Mouse (Mus musculus): ENCODE results near the gene Dnaja4. TPM values are rescaled to one million over a fixed set of nuclear protein-coding genes. Genes with fewer than 3 reads are reported as not detected.
A peak's percentile ranks its signal among the peaks of the same experiment; 100 is the strongest.

The Dnaja4 gene
- 2.3 and 3.1 TPM in 2 replicates for polyA plus RNA-seq (2014; fragmentation: Nextera tagmentation; extraction: Ambion mirVana)

DNA sequence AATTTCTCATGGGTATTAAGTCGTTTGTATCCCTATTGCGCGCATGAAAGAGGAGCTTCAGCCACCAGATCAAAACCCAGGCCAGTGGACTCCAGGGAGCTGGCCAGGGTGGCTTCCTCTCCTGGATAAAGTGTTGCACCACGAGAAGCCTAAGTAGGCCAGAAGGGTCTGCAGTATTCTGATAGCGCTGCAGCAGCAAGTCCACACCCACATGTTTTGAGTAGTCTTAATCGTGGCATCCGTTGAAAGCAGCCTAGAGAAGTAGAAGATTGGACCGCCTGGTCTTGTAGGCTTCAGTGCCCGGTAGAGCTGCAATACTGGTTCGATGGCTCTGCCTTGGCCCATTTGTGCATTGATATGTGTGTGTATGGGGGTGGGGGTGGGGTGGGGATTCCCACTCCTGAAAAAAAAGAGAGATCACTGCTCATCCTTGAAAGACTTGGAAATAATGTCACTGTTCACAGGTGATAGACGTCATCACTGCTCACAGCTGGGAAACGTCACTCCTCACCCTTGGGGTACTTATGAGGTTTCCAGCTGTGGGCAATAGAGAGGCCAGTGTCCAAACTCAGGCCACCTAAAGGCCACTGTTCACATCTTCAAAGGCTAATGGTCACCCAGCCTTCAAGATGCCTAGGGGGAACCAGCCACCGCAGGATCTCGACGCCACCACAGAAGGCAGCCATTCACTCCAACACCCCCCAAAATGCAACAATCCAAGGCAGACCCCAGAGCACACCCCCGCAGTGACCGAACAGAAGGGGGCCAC is at the start of gene Dnaja4:
Gene Dnaja4 (plus strand): TSS at position 556 of the 769 bp plus-strand sequence.
- Histone ChIP-seq H3K9ac (ENCODE audit: low read length) (peak within 1 kb of the TSS; percentile 75), H3K27me3 (ENCODE audit: control insufficient read depth, insufficient read depth, low read length) (peaks cover 27% of the 10 kb centered on the region), H3K4me2 (ENCODE audit: low read depth, low read length, severe bottlenecking) (peak within 1 kb of the TSS; percentile 93), H3K9me3 (ENCODE audit: control insufficient read depth, low read length) (no peaks in the 10 kb centered on the region), H3K4me3 (ENCODE audit: low read depth, low read length) (peak within 1 kb of the TSS; percentile 63), H3K36me3 (ENCODE audit: control insufficient read depth, insufficient read depth, low read length) (no peaks in the 10 kb centered on the region), H3K27ac (ENCODE audit: low read depth, low read length) (no peak within 1 kb of the TSS), H3K4me1 (replicated peaks; ENCODE audit: control insufficient read depth, insufficient read depth, low read length) (peaks cover 2% of the 10 kb centered on the region; the same call in 1 of the 2 replicates)
- WGBS, result 69% methylated on average over 17 of the region's 17 CpGs
- peak; percentile 49; the same call in 1 of the 2 replicates for ATAC-seq (replicated peaks; ENCODE audit: low FRiP score)
- no peak for DNase-seq (ENCODE audit: low spot score)

DNA sequence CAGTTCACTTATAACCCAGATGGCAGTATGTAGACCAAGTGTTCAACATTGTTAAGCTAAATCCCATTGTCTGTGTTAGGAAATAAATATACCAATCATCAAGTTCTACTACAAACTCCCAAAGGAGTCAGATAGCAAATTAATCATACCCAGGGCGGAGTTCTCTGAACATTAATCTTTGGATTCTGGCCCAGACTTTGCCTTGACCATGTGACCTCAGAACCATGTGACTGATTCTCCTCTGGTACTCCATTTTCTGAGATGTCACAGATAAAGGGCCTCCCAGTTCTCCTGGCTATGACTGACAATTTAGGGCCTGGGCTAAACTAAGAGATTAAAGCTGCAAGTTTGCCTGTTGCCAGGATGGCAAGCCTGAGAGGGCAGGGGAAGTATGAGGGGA is 49.3 kb upstream of the Dnaja4 start:
- DNase-seq (ENCODE audit: low spot score) (no peak), ATAC-seq (replicated peaks; ENCODE audit: low FRiP score) (no peak)
- no peaks in the 10 kb centered on the region for H3K9me3 ChIP-seq (ENCODE audit: control insufficient read depth, low read length)
- no peak overlapping the region for H3K4me3 ChIP-seq (ENCODE audit: low read depth, low read length)
- 92% methylated on average over 1 of the region's 1 CpGs for WGBS
- no peak overlapping the region for H3K9ac ChIP-seq (ENCODE audit: low read length)
- no peaks in the 10 kb centered on the region for H3K27me3 ChIP-seq (ENCODE audit: control insufficient read depth, insufficient read depth, low read length)
- no peak overlapping the region for H3K27ac ChIP-seq (ENCODE audit: low read depth, low read length)
- H3K4me1 ChIP-seq (replicated peaks; ENCODE audit: control insufficient read depth, insufficient read depth, low read length), result no peaks in the 10 kb centered on the region
- H3K36me3 ChIP-seq (ENCODE audit: control insufficient read depth, insufficient read depth, low read length), result no peaks in the 10 kb centered on the region
- no peak overlapping the region for H3K4me2 ChIP-seq (ENCODE audit: low read depth, low read length, severe bottlenecking)

DNA sequence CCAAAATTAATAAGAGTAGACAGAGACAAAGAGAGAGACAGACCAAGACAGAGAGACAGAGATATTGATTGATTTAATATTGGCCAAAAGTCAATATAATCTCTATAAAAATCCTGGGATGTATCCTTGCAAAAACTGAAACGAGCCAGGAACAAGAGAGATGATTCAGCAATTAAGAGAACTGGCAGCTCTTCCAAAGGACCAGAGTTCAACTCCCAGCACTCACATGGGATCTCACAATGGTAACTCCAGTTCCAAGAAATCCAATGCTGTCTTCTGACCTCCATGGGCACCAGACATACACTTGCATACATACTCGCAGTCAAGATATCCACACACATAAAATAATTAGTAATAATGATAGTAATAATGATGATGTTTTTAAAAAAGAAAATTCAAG is 45.9 kb upstream of the Dnaja4 start:
- Histone ChIP-seq H3K4me3 (ENCODE audit: low read depth, low read length) (no peak overlapping the region), H3K4me2 (ENCODE audit: low read depth, low read length, severe bottlenecking) (no peak overlapping the region), H3K9me3 (ENCODE audit: control insufficient read depth, low read length) (no peaks in the 10 kb centered on the region), H3K9ac (ENCODE audit: low read length) (no peak overlapping the region), H3K4me1 (replicated peaks; ENCODE audit: control insufficient read depth, insufficient read depth, low read length) (no peaks in the 10 kb centered on the region), H3K27me3 (ENCODE audit: control insufficient read depth, insufficient read depth, low read length) (no peaks in the 10 kb centered on the region), H3K36me3 (ENCODE audit: control insufficient read depth, insufficient read depth, low read length) (no peaks in the 10 kb centered on the region), H3K27ac (ENCODE audit: low read depth, low read length) (no peak overlapping the region)
- no peak for ATAC-seq (replicated peaks; ENCODE audit: low FRiP score)
- 88% methylated on average over 2 of the region's 2 CpGs for WGBS
- DNase-seq (ENCODE audit: low spot score), result no peak

DNA sequence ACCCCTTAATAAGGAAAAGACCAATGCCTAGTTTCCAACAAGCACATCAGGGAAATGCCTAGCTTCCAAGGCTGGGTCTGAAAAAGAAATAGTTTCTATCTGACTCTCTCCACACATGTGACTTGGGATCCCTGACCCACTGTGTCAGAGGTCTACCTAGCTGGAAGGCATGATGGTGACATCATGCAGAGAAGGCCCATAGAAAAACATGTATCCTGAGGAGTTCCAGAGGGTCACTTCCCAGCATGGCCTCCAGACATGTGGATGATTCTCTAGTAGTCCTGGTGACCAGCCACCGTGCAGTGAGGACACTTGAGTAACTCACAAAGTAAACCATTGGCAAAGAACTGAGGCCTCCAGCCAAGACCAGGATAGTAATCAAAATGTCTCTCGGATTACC is 42.8 kb upstream of the Dnaja4 start:
- H3K36me3 ChIP-seq (ENCODE audit: control insufficient read depth, insufficient read depth, low read length), result no peaks in the 10 kb centered on the region
- ATAC-seq (replicated peaks; ENCODE audit: low FRiP score) (no peak), DNase-seq (ENCODE audit: low spot score) (no peak)
- H3K9me3 ChIP-seq (ENCODE audit: control insufficient read depth, low read length), result no peaks in the 10 kb centered on the region
- WGBS, result 88% methylated on average over 2 of the region's 2 CpGs
- no peaks in the 10 kb centered on the region for H3K27me3 ChIP-seq (ENCODE audit: control insufficient read depth, insufficient read depth, low read length)
- no peak overlapping the region for H3K9ac ChIP-seq (ENCODE audit: low read length)
- H3K27ac ChIP-seq (ENCODE audit: low read depth, low read length), result no peak overlapping the region
- no peak overlapping the region for H3K4me3 ChIP-seq (ENCODE audit: low read depth, low read length)
- no peaks in the 10 kb centered on the region for H3K4me1 ChIP-seq (replicated peaks; ENCODE audit: control insufficient read depth, insufficient read depth, low read length)
- H3K4me2 ChIP-seq (ENCODE audit: low read depth, low read length, severe bottlenecking), result no peak overlapping the region

DNA sequence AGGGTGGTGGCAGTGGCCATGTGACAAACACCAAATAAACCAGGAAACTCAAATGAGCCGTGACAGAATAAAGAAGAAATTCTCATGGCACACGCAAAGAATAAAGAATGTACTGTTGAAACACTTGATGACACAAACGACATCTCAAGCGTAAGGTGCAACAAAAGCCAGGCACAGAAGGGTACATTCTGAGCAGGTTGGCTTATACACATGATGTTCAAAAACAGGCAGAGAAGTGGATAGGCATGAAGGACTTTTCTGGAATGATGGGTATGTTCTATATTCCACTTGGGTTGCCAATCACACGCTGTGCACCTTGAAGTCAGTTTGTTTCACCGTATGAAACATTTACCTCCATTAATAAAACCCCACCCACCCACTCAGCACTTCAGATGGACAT is 42.3 kb upstream of the Dnaja4 start:
- Histone ChIP-seq H3K9me3 (ENCODE audit: control insufficient read depth, low read length) (no peaks in the 10 kb centered on the region), H3K27ac (ENCODE audit: low read depth, low read length) (no peak overlapping the region), H3K9ac (ENCODE audit: low read length) (no peak overlapping the region), H3K4me1 (replicated peaks; ENCODE audit: control insufficient read depth, insufficient read depth, low read length) (no peaks in the 10 kb centered on the region), H3K4me2 (ENCODE audit: low read depth, low read length, severe bottlenecking) (no peak overlapping the region), H3K27me3 (ENCODE audit: control insufficient read depth, insufficient read depth, low read length) (no peaks in the 10 kb centered on the region), H3K36me3 (ENCODE audit: control insufficient read depth, insufficient read depth, low read length) (no peaks in the 10 kb centered on the region), H3K4me3 (ENCODE audit: low read depth, low read length) (no peak overlapping the region)
- DNase-seq (ENCODE audit: low spot score) (no peak), ATAC-seq (replicated peaks; ENCODE audit: low FRiP score) (no peak)
- 92% methylated on average over 6 of the region's 6 CpGs for WGBS

DNA sequence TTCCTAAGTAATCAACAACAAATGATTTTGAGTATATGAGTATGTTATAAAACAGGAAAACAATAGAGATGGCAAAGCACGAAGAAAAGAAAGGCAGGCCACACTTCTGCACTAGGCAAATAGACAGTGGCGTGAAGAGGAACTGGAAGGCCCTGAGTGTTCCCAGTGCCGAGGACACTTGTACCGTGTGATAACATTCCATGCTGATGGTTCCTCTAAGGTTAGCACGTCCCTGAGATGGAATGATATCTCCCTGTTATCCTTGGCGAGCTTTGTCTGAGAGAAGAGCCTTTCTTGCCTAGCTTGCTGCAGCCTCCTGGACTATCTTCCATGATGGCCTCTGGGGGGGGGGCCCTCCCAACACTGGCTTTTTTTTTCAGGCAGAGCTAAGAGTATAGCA is 39.9 kb upstream of the Dnaja4 start:
- H3K9me3 ChIP-seq (ENCODE audit: control insufficient read depth, low read length), result no peaks in the 10 kb centered on the region
- no peak overlapping the region for H3K9ac ChIP-seq (ENCODE audit: low read length)

DNA sequence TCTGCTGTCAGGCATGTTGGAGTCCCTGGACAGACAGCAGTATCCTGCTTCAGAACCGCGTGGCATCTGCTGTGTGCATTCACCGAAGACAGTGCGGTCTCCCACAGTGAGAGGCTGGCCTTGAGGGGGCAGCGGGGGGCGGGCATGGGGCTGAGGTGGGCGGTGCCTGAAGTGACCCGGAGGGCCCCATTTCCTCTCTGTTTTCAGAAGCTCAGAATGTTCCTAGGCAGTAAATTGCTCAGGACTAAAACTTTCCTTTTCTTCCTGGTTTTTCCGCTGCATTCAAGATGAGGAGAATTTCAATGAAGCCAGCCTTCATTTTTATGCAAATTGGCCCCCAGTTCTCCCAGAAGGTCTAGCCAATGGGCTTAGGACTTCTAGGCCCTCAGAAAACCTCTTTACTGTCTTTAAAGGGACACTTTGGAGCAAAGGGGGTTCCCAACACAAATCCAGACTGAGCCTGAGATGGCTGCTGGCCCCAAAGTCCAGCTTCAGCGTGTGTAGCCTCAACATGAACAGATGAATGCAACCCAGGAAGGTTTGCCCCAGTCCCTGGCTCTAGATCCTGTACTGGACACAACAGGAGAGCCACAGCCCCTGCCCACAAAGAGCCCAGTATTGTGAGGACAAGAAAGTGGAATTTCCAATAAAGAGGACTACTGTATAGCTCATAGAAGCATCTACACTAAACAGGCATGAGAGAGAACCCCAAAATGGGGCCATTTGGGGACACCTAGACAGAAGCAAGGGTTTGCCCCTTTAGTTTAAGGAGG is 36.9 kb upstream of the Dnaja4 start, which contains the start of gene Acsbg1:
Gene Acsbg1 (minus strand): TSS at position 266 of the 773 bp plus-strand sequence.
- 0 out of 2 replicates have a peak, but pooled peaks cover 3% of the 10 kb centered on the region for H3K4me1 ChIP-seq (replicated peaks; ENCODE audit: control insufficient read depth, insufficient read depth, low read length)
- H3K27me3 ChIP-seq (ENCODE audit: control insufficient read depth, insufficient read depth, low read length), result no peaks in the 10 kb centered on the region
- 6% methylated on average over 10 of the region's 10 CpGs for WGBS
- no peaks in the 10 kb centered on the region for H3K9me3 ChIP-seq (ENCODE audit: control insufficient read depth, low read length)
- no peaks in the 10 kb centered on the region for H3K36me3 ChIP-seq (ENCODE audit: control insufficient read depth, insufficient read depth, low read length)
- peak within 1 kb of the TSS; percentile 55; the same call in 1 of the 2 replicates for H3K27ac ChIP-seq (ENCODE audit: low read depth, low read length)
- no peak within 1 kb of the TSS for H3K9ac ChIP-seq (ENCODE audit: low read length)
- no peak within 1 kb of the TSS for H3K4me3 ChIP-seq (ENCODE audit: low read depth, low read length)
- H3K4me2 ChIP-seq (ENCODE audit: low read depth, low read length, severe bottlenecking), result peak within 1 kb of the TSS; percentile 8; the same call in 1 of the 2 replicates
- peak; percentile 87 for ATAC-seq (replicated peaks; ENCODE audit: low FRiP score)
- peak; percentile 71 for DNase-seq (ENCODE audit: low spot score)

More for the DNA sequence above, 39.9 kb upstream of the Dnaja4 start:
- no peak overlapping the region for H3K27ac ChIP-seq (ENCODE audit: low read depth, low read length)
- ATAC-seq (replicated peaks; ENCODE audit: low FRiP score) (no peak), DNase-seq (ENCODE audit: low spot score) (no peak)
- no peak overlapping the region for H3K4me2 ChIP-seq (ENCODE audit: low read depth, low read length, severe bottlenecking)
- H3K36me3 ChIP-seq (ENCODE audit: control insufficient read depth, insufficient read depth, low read length), result no peaks in the 10 kb centered on the region
- 0 out of 2 replicates have a peak, but pooled peaks cover 3% of the 10 kb centered on the region for H3K4me1 ChIP-seq (replicated peaks; ENCODE audit: control insufficient read depth, insufficient read depth, low read length)
- H3K27me3 ChIP-seq (ENCODE audit: control insufficient read depth, insufficient read depth, low read length), result no peaks in the 10 kb centered on the region
- H3K4me3 ChIP-seq (ENCODE audit: low read depth, low read length), result no peak overlapping the region
- WGBS, result 87% methylated on average over 6 of the region's 6 CpGs

DNA sequence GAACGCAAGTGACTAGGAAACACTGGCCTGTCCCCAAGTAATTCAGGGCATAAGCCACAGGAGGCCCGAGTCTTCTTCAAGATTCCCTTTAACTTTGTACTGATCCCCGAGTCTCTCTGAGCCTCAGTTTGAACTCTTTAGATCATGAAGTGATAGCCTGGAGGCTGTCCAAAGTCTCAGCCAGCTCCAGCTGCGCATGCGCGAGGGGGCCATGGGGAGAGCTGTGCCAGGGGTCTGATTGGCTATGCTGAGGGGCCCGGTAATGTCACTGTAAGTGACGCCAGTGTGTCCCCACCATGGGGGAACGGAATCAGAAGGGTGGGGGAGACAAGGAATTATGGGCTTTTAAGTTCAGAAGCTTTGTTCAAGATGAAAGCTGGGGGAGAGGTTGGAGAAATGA is 34.3 kb upstream of the Dnaja4 start:
- H3K4me3 ChIP-seq (ENCODE audit: low read depth, low read length), result no peak overlapping the region
- 0 out of 2 replicates have a peak, but pooled peaks cover 3% of the 10 kb centered on the region for H3K4me1 ChIP-seq (replicated peaks; ENCODE audit: control insufficient read depth, insufficient read depth, low read length)
- ATAC-seq (replicated peaks; ENCODE audit: low FRiP score) (no peak), DNase-seq (ENCODE audit: low spot score) (no peak)
- H3K27me3 ChIP-seq (ENCODE audit: control insufficient read depth, insufficient read depth, low read length), result no peaks in the 10 kb centered on the region
- no peak overlapping the region for H3K4me2 ChIP-seq (ENCODE audit: low read depth, low read length, severe bottlenecking)
- 87% methylated on average over 9 of the region's 9 CpGs for WGBS
- no peak overlapping the region for H3K9ac ChIP-seq (ENCODE audit: low read length)
- no peaks in the 10 kb centered on the region for H3K36me3 ChIP-seq (ENCODE audit: control insufficient read depth, insufficient read depth, low read length)
- H3K9me3 ChIP-seq (ENCODE audit: control insufficient read depth, low read length), result no peaks in the 10 kb centered on the region
- H3K27ac ChIP-seq (ENCODE audit: low read depth, low read length), result no peak overlapping the region
